Mouse (Mus musculus): ENCODE measurements around the gene 9130213A22Rik. TPM values are rescaled to one million over a fixed set of nuclear protein-coding genes. Genes with fewer than 3 reads are reported as not detected.
A peak's percentile ranks its signal among the peaks of the same experiment; 100 is the strongest.

The 9130213A22Rik gene
- polyA plus RNA-seq, 1 experiment = 0.88 TPM

GRCm38 (mm10) chr11:69119446-69120155 is 2.8 kb downstream of the 9130213A22Rik start:
- Histone ChIP-seq H3K27ac (ENCODE audit: insufficient read depth, low read length) (no peak overlapping the region), H3K4me1 (ENCODE audit: control insufficient read depth, insufficient read depth, low read length) (no peaks in the 10 kb centered on the region), H3K4me3 (ENCODE audit: insufficient read depth, low read length) (no peak overlapping the region)
- TF ChIP-seq POLR2A (IDR thresholded peaks at IDR 0.05; ENCODE audit: low read depth, low read length) = no peak
- no peak for TF ChIP-seq CTCF (IDR thresholded peaks at IDR 0.05; ENCODE audit: borderline replicate concordance, insufficient read depth, low read length)

DNA sequence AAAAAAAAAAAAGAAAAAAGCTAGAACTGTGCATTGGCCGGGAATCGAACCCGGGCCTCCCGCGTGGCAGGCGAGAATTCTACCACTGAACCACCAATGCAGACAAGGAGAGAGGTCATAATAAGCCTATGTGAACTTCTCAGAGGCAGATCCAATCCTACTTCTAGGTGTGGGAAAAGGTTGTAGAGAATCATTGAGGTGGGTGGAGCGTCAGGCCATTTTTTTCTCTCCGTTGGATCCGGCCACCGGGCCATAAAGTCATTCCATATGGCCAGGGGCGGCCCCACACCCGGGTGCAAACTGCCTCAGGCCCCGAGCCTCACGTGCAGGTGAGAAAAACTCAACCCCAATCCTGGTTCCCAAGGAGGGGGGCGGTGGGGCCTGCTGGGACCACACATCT is 3.6 kb downstream of the 9130213A22Rik start:
- Histone ChIP-seq H3K4me1 (ENCODE audit: control insufficient read depth, insufficient read depth, low read length) (no peaks in the 10 kb centered on the region), H3K4me3 (ENCODE audit: insufficient read depth, low read length) (peak overlapping the region; percentile 64; the same call in 1 of the 2 replicates), H3K27ac (ENCODE audit: insufficient read depth, low read length) (no peak overlapping the region)
- TF ChIP-seq POLR2A (IDR thresholded peaks at IDR 0.05; ENCODE audit: low read depth, low read length) = peak; percentile 37; the same call in 1 of the 2 replicates
- no peak for TF ChIP-seq CTCF (IDR thresholded peaks at IDR 0.05; ENCODE audit: borderline replicate concordance, insufficient read depth, low read length)

DNA sequence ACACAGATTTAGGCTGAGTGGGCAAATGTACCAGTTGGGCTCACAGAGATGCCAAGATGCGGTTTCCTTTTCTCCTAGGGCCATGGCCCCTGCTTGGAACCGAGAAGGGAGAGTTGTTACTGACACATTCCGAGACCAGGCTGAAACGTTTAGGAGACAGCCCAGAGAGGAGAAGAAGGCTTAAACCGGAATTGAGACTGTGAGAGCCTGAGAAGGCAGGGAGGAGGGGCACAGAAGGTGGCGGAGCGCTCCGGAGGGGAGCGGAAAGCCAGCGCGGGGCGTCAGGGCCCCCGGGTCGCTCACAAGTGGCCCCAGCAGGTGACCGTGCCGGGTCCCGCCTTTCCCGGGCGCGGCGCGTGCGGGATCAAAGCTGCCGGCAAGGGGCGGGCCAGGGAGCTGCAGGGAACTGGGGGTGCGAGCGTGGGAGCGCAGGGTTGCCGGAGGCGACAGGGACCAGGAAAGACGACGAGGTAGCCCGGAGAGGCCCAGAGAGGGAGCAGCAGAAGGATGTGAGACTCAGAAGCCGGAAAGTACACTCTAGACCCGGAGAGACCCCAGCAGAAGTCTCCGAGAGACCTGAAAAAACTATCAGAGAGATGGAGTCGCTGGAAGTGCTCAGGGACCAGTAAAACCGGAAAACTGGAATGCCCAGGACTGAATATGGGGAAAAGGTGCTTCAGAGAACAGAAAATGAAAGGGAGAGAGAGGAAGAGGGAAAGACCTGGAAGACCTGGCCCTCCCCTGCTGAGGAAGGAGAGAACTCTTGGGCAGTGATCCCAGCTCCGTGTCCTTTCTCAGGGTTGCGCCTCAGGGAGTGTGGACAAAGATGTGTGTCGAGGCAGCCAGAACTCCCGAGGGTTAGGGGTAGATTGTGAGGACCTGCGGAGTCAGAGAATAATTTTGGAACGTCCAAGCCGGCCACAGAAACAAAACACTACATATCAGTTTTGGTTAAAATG is 4.4 kb downstream of the 9130213A22Rik start:
- Histone ChIP-seq H3K27ac (ENCODE audit: insufficient read depth, low read length) (0 out of 2 replicates have a peak overlapping the region, but pooled peaks have one; percentile 16), H3K4me1 (ENCODE audit: control insufficient read depth, insufficient read depth, low read length) (no peaks in the 10 kb centered on the region), H3K4me3 (ENCODE audit: insufficient read depth, low read length) (peak overlapping the region; percentile 64)
- TF ChIP-seq POLR2A (IDR thresholded peaks at IDR 0.05; ENCODE audit: low read depth, low read length) (no peak; the same call in 1 of the 2 replicates), CTCF (IDR thresholded peaks at IDR 0.05; ENCODE audit: borderline replicate concordance, insufficient read depth, low read length) (no peak)

GRCm38 (mm10) chr11:69116843-69117242 is 5.5 kb downstream of the 9130213A22Rik start:
- Histone ChIP-seq H3K27ac (ENCODE audit: insufficient read depth, low read length) (no peak overlapping the region), H3K4me1 (ENCODE audit: control insufficient read depth, insufficient read depth, low read length) (no peaks in the 10 kb centered on the region), H3K4me3 (ENCODE audit: insufficient read depth, low read length) (no peak overlapping the region)
- no peak for TF ChIP-seq POLR2A (IDR thresholded peaks at IDR 0.05; ENCODE audit: low read depth, low read length)
- TF ChIP-seq CTCF (IDR thresholded peaks at IDR 0.05; ENCODE audit: borderline replicate concordance, insufficient read depth, low read length) = no peak

- TF ChIP-seq POLR2A (IDR thresholded peaks at IDR 0.05; ENCODE audit: low read depth, low read length) = no peak
- TF ChIP-seq CTCF (IDR thresholded peaks at IDR 0.05; ENCODE audit: borderline replicate concordance, insufficient read depth, low read length) = no peak
- 0 out of 2 replicates have a peak, but pooled peaks cover 4% of the 10 kb centered on the region for H3K4me1 ChIP-seq (ENCODE audit: control insufficient read depth, insufficient read depth, low read length)
- H3K4me3 ChIP-seq (ENCODE audit: insufficient read depth, low read length) = no peak overlapping the region
- H3K27ac ChIP-seq (ENCODE audit: insufficient read depth, low read length) = no peak overlapping the region
Measured at GRCm38 (mm10) chr11:69114621-69115020, 7.8 kb downstream of the 9130213A22Rik start.

- TF ChIP-seq POLR2A (IDR thresholded peaks at IDR 0.05; ENCODE audit: low read depth, low read length) (no peak), CTCF (IDR thresholded peaks at IDR 0.05; ENCODE audit: borderline replicate concordance, insufficient read depth, low read length) (no peak)
- Histone ChIP-seq H3K4me1 (ENCODE audit: control insufficient read depth, insufficient read depth, low read length) (0 out of 2 replicates have a peak, but pooled peaks cover 4% of the 10 kb centered on the region), H3K27ac (ENCODE audit: insufficient read depth, low read length) (no peak overlapping the region), H3K4me3 (ENCODE audit: insufficient read depth, low read length) (no peak overlapping the region)
Measured at GRCm38 (mm10) chr11:69114018-69114417, 8.4 kb downstream of the 9130213A22Rik start.

DNA sequence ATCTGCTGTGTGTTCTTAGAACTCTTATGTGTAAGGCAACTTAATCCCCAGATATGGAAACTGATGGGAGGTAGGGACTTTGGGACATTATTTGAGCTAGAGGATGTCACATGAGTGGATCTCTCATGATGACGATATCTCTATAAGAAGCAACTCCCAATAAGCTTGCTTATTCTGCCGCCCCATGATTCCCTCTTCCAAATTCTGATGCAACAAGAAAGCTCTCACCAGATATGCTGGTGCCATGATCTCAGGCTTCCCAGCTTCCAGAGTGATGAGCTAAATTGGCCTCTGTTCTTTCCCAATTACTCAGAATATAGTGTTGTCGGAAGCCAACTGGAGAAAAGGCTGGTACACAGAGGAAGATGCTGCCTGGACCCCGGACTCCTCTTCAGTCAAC is 10.5 kb downstream of the 9130213A22Rik start:
- H3K27ac ChIP-seq (ENCODE audit: insufficient read depth, low read length) = no peak overlapping the region
- 0 out of 2 replicates have a peak, but pooled peaks cover 4% of the 10 kb centered on the region for H3K4me1 ChIP-seq (ENCODE audit: control insufficient read depth, insufficient read depth, low read length)
- no peak overlapping the region for H3K4me3 ChIP-seq (ENCODE audit: insufficient read depth, low read length)
- TF ChIP-seq CTCF (IDR thresholded peaks at IDR 0.05; ENCODE audit: borderline replicate concordance, insufficient read depth, low read length) (no peak), POLR2A (IDR thresholded peaks at IDR 0.05; ENCODE audit: low read depth, low read length) (no peak)

- Histone ChIP-seq H3K4me3 (ENCODE audit: insufficient read depth, low read length) (peak overlapping the region; percentile 59), H3K27ac (ENCODE audit: insufficient read depth, low read length) (no peak overlapping the region), H3K4me1 (ENCODE audit: control insufficient read depth, insufficient read depth, low read length) (0 out of 2 replicates have a peak, but pooled peaks cover 4% of the 10 kb centered on the region)
- TF ChIP-seq CTCF (IDR thresholded peaks at IDR 0.05; ENCODE audit: borderline replicate concordance, insufficient read depth, low read length) (no peak), POLR2A (IDR thresholded peaks at IDR 0.05; ENCODE audit: low read depth, low read length) (no peak)
Measured at GRCm38 (mm10) chr11:69111051-69111810, 11.2 kb downstream of the 9130213A22Rik start.

Measured in embryonic fibroblast, embryonic 13.5 days (primary cell).